In genomic region chr10:91138317-91138716, GRCm38 (mm10) we compare ENCODE assay signal across 9 mouse cellular contexts. TPM values are rescaled to one million over a fixed set of nuclear protein-coding genes. Genes with fewer than 3 reads are reported as not detected.
A peak's percentile ranks its signal among the peaks of the same experiment; 100 is the strongest.
DNase-seq lines count a peak whose midpoint lies in the region; ATAC-seq and TF ChIP-seq lines count a peak whose summit lies in the region.
"Had no signal": no experiment of that assay in that cellular context is flagged by ENCODE, and none has a peak within 500 bp of the region (broad histone marks: within the 10 kb centered on the region; RNA-seq: fewer than 3 reads in every experiment).

No protein-coding gene starts in this region.

- peak; percentile 23 for DNase-seq in T-cell, adult 2 months (ENCODE audit: low spot score)
- no peak for DNase-seq in frontal cortex, postnatal 25 days (ENCODE audit: low spot score in 2 of 2)
- no peak for DNase-seq in left cerebral cortex, postnatal 25 days (ENCODE audit: low spot score in 2 of 2)
- DNase-seq: cerebellum, postnatal 14 days had no signal

- intact Hi-C loops in left cerebral cortex, postnatal 25 days (cut with DNase I) = no loop called here

- no peaks in the 10 kb centered on the region for H3K9me3 ChIP-seq in intestine, embryonic 16.5 days (ENCODE audit: control insufficient read depth, low read length)
- H3K9me3 ChIP-seq in intestine, embryonic 15.5 days = no peaks in the 10 kb centered on the region
- no peaks in the 10 kb centered on the region for H3K9me3 ChIP-seq in liver, embryonic 12.5 days (replicated peaks)
- H3K9me3 ChIP-seq in midbrain, embryonic 15.5 days = no peaks in the 10 kb centered on the region

- WGBS in intestine, embryonic 16.5 days = 77% methylated on average over 3 of the region's 3 CpGs
- 66% methylated on average over 3 of the region's 3 CpGs for WGBS in intestine, embryonic 15.5 days
- 44% methylated on average over 3 of the region's 3 CpGs for WGBS in liver, embryonic 12.5 days (ENCODE audit: insufficient replicate concordance)
- WGBS in small intestine, adult 2 months = 49% methylated on average over 3 of the region's 3 CpGs
- 88% methylated on average over 3 of the region's 3 CpGs for WGBS in midbrain, embryonic 15.5 days

- H3K27me3 ChIP-seq in intestine, embryonic 16.5 days (replicated peaks; ENCODE audit: control insufficient read depth, insufficient read depth, low read length) = no peaks in the 10 kb centered on the region
- no peaks in the 10 kb centered on the region for H3K27me3 ChIP-seq in intestine, embryonic 15.5 days (replicated peaks)
- no peaks in the 10 kb centered on the region for H3K27me3 ChIP-seq in liver, embryonic 12.5 days (replicated peaks)
- H3K27me3 ChIP-seq in small intestine, adult 2 months (ENCODE audit: control insufficient read depth, insufficient read depth, low read length) = no peaks in the 10 kb centered on the region
- no peaks in the 10 kb centered on the region for H3K27me3 ChIP-seq in midbrain, embryonic 15.5 days (replicated peaks)

- H3K4me3 ChIP-seq in intestine, embryonic 16.5 days (ENCODE audit: low read length) = no peak overlapping the region
- H3K4me3 ChIP-seq in intestine, embryonic 15.5 days (replicated peaks) = no peak overlapping the region
- no peak overlapping the region for H3K4me3 ChIP-seq in liver, embryonic 12.5 days
- no peak overlapping the region for H3K4me3 ChIP-seq in small intestine, adult 2 months (ENCODE audit: low read depth, low read length)
- no peak overlapping the region for H3K4me3 ChIP-seq in midbrain, embryonic 15.5 days

- no peak overlapping the region; the same call in 1 of the 2 replicates for H3K27ac ChIP-seq in intestine, embryonic 16.5 days (ENCODE audit: low read length)
- H3K27ac ChIP-seq in intestine, embryonic 15.5 days = no peak overlapping the region
- no peak overlapping the region for H3K27ac ChIP-seq in liver, embryonic 12.5 days
- H3K27ac ChIP-seq in small intestine, adult 2 months (ENCODE audit: insufficient read depth, low read depth, low read length) = peak overlapping the region; percentile 82
- no peak overlapping the region for H3K27ac ChIP-seq in midbrain, embryonic 15.5 days

- TF ChIP-seq CTCF in small intestine, adult 2 months (IDR thresholded peaks at IDR 0.05; ENCODE audit: extremely low read depth, insufficient read length, insufficient replicate concordance, low read depth, low read length) = no peak

- ATAC-seq in intestine, embryonic 16.5 days = peak; percentile 55
- ATAC-seq in intestine, embryonic 15.5 days = no peak
- peak; percentile 57 for ATAC-seq in liver, embryonic 12.5 days
- ATAC-seq in midbrain, embryonic 15.5 days (replicated peaks) = no peak

- TF ChIP-seq POLR2A in small intestine, adult 2 months (IDR thresholded peaks at IDR 0.05; ENCODE audit: low read depth, low read length) = no peak

- H3K9ac ChIP-seq in intestine, embryonic 16.5 days (ENCODE audit: low read depth, low read length) = no peak overlapping the region
- no peak overlapping the region for H3K9ac ChIP-seq in intestine, embryonic 15.5 days
- no peak overlapping the region for H3K9ac ChIP-seq in liver, embryonic 12.5 days
- H3K9ac ChIP-seq in midbrain, embryonic 15.5 days = no peak overlapping the region

- no peaks in the 10 kb centered on the region for H3K36me3 ChIP-seq in intestine, embryonic 16.5 days (ENCODE audit: control insufficient read depth, insufficient read depth, low read length)
- H3K36me3 ChIP-seq in intestine, embryonic 15.5 days = no peaks in the 10 kb centered on the region
- H3K36me3 ChIP-seq in liver, embryonic 12.5 days = no peaks in the 10 kb centered on the region
- H3K36me3 ChIP-seq in small intestine, adult 2 months (ENCODE audit: control insufficient read depth, insufficient read depth, low read length) = no peaks in the 10 kb centered on the region
- H3K36me3 ChIP-seq in midbrain, embryonic 15.5 days (replicated peaks) = no peaks in the 10 kb centered on the region

- H3K4me1 ChIP-seq in intestine, embryonic 16.5 days (ENCODE audit: control insufficient read depth, insufficient read depth, low read length) = no peaks in the 10 kb centered on the region
- H3K4me1 ChIP-seq in intestine, embryonic 15.5 days (replicated peaks) = no peaks in the 10 kb centered on the region
- H3K4me1 ChIP-seq in liver, embryonic 12.5 days = peaks cover 20% of the 10 kb centered on the region
- peaks cover 17% of the 10 kb centered on the region; the same call in 1 of the 2 replicates for H3K4me1 ChIP-seq in small intestine, adult 2 months (ENCODE audit: control insufficient read depth, insufficient read depth, insufficient read length, low read length)
- no peaks in the 10 kb centered on the region for H3K4me1 ChIP-seq in midbrain, embryonic 15.5 days

- H3K4me2 ChIP-seq in intestine, embryonic 16.5 days (ENCODE audit: low read depth, low read length) = no peak overlapping the region
- H3K4me2 ChIP-seq in intestine, embryonic 15.5 days (replicated peaks) = no peak overlapping the region
- H3K4me2 ChIP-seq in liver, embryonic 12.5 days = no peak overlapping the region
- no peak overlapping the region for H3K4me2 ChIP-seq in midbrain, embryonic 15.5 days

RNA-seq across cellular contexts. Expression of gene Slc25a3, which starts 14.5 kb away (rescaled TPM):
- polyA plus RNA-seq in intestine, embryonic 16.5 days (2015; fragmentation: Nextera tagmentation; extraction: Ambion mirVana) = 743 and 812 TPM in 2 replicates
- polyA plus RNA-seq in intestine, embryonic 15.5 days (2015; fragmentation: Nextera tagmentation; extraction: Ambion mirVana) = 611 and 651 TPM in 2 replicates
- polyA plus RNA-seq in liver, embryonic 12.5 days (2016; fragmentation: Nextera tagmentation; extraction: Ambion mirVana) = 282 and 297 TPM in 2 replicates
- 486 and 781 TPM in 2 replicates for polyA plus RNA-seq in small intestine, adult 2 months (2012; rRNA removed)
- polyA plus RNA-seq in midbrain, embryonic 15.5 days (2015; fragmentation: Nextera tagmentation; extraction: Ambion mirVana) = 542 and 550 TPM in 2 replicates
- total RNA-seq in left cerebral cortex, postnatal 25 days (2021) = 100 to 1,000 TPM; 546 TPM

RNA-seq across cellular contexts. Expression of gene Tmpo, which starts 42.8 kb away (rescaled TPM):
- polyA plus RNA-seq in intestine, embryonic 16.5 days (2015; fragmentation: Nextera tagmentation; extraction: Ambion mirVana) = 110 and 111 TPM in 2 replicates
- polyA plus RNA-seq in intestine, embryonic 15.5 days (2015; fragmentation: Nextera tagmentation; extraction: Ambion mirVana) = 165 and 209 TPM in 2 replicates
- polyA plus RNA-seq in liver, embryonic 12.5 days (2016; fragmentation: Nextera tagmentation; extraction: Ambion mirVana) = 215 and 229 TPM in 2 replicates
- polyA plus RNA-seq in small intestine, adult 2 months (2012; rRNA removed) = 18.5 and 29.0 TPM in 2 replicates
- polyA plus RNA-seq in midbrain, embryonic 15.5 days (2015; fragmentation: Nextera tagmentation; extraction: Ambion mirVana) = 106 and 110 TPM in 2 replicates
- total RNA-seq in left cerebral cortex, postnatal 25 days (2021) = 10 to 100 TPM; 39.7 to 41.5 TPM

RNA-seq across cellular contexts. Expression of gene Ikbip, which starts 55.6 kb away (rescaled TPM):
- 31.7 and 32.4 TPM in 2 replicates for polyA plus RNA-seq in intestine, embryonic 16.5 days (2015; fragmentation: Nextera tagmentation; extraction: Ambion mirVana)
- 37.2 and 40.0 TPM in 2 replicates for polyA plus RNA-seq in intestine, embryonic 15.5 days (2015; fragmentation: Nextera tagmentation; extraction: Ambion mirVana)
- polyA plus RNA-seq in liver, embryonic 12.5 days (2016; fragmentation: Nextera tagmentation; extraction: Ambion mirVana) = 14.0 and 14.8 TPM in 2 replicates
- 0.67 and 0.85 TPM in 2 replicates for polyA plus RNA-seq in small intestine, adult 2 months (2012; rRNA removed)
- 17.6 and 17.7 TPM in 2 replicates for polyA plus RNA-seq in midbrain, embryonic 15.5 days (2015; fragmentation: Nextera tagmentation; extraction: Ambion mirVana)
- total RNA-seq in left cerebral cortex, postnatal 25 days (2021) = 10 to 100 TPM; 12.2 to 15.3 TPM

RNA-seq across cellular contexts. Expression of gene Apaf1, which starts 55.7 kb away (rescaled TPM):
- polyA plus RNA-seq in intestine, embryonic 16.5 days (2015; fragmentation: Nextera tagmentation; extraction: Ambion mirVana) = 15.6 and 18.0 TPM in 2 replicates
- polyA plus RNA-seq in intestine, embryonic 15.5 days (2015; fragmentation: Nextera tagmentation; extraction: Ambion mirVana) = 20.6 and 21.3 TPM in 2 replicates
- 12.6 and 13.9 TPM in 2 replicates for polyA plus RNA-seq in liver, embryonic 12.5 days (2016; fragmentation: Nextera tagmentation; extraction: Ambion mirVana)
- polyA plus RNA-seq in small intestine, adult 2 months (2012; rRNA removed) = 8.4 and 13.1 TPM in 2 replicates
- 21.4 and 24.7 TPM in 2 replicates for polyA plus RNA-seq in midbrain, embryonic 15.5 days (2015; fragmentation: Nextera tagmentation; extraction: Ambion mirVana)
- 10 to 100 TPM; 11.3 to 15.4 TPM for total RNA-seq in left cerebral cortex, postnatal 25 days (2021)

Comparison
In these comparisons a context has a peak if more than half of its experiments do, and no peak if none do; other contexts are left out.
1. ATAC-seq: peak in intestine, embryonic 16.5 days (single experiment) and liver, embryonic 12.5 days (single experiment); none in intestine, embryonic 15.5 days (single experiment) and midbrain, embryonic 15.5 days (single experiment).